Mouse (Mus musculus) midbrain, embryonic 15.5 days (tissue): Measurements from ENCODE around the gene Mtch2. TPM values are rescaled to one million over a fixed set of nuclear protein-coding genes. Genes with fewer than 3 reads are reported as not detected.

ENCODE experiments used
- ATAC-seq: fragments of 200-750 bp; cut with Nextera tagmentation; replicated peaks from 2 replicates; pipeline ENCODE4 v1.8.0; 2017; ENCODE audit warnings: moderate TSS enrichment
- H3K27ac ChIP-seq: fragments of 300-500 bp; sonication (generic); 2 replicates; pipeline ENCODE4 v1.5.1; 2015; ENCODE audit warnings: mild to moderate bottlenecking, inconsistent platforms
- H3K27me3 ChIP-seq: fragments of 300-500 bp; sonication (generic); replicated peaks from 2 replicates; pipeline ENCODE4 v1.6.1; 2015; ENCODE audit warnings: inconsistent platforms
- H3K36me3 ChIP-seq: fragments of 300-500 bp; sonication (generic); replicated peaks from 2 replicates; pipeline ENCODE4 v1.6.1; 2015; ENCODE audit warnings: inconsistent platforms
- H3K4me1 ChIP-seq: fragments of 300-500 bp; sonication (generic); 2 replicates; pipeline ENCODE4 v1.6.1; 2015; ENCODE audit warnings: inconsistent platforms
- H3K4me2 ChIP-seq: fragments of 300-500 bp; sonication (generic); 2 replicates; pipeline ENCODE4 v1.6.1; 2015; ENCODE audit warnings: inconsistent platforms, mild to moderate bottlenecking, moderate library complexity
- H3K4me3 ChIP-seq: fragments of 300-500 bp; sonication (generic); 2 replicates; pipeline ENCODE4 v1.5.1; 2015; ENCODE audit warnings: mild to moderate bottlenecking, inconsistent platforms
- H3K9ac ChIP-seq: fragments of 300-500 bp; sonication (generic); 2 replicates; pipeline ENCODE4 v1.6.1; 2015; ENCODE audit warnings: mild to moderate bottlenecking, inconsistent platforms
- H3K9me3 ChIP-seq: fragments of 300-500 bp; sonication (generic); 2 replicates; pipeline ENCODE4 v1.6.1; 2016; ENCODE audit warnings: inconsistent platforms
- WGBS: fragments of 180-500 bp; shearing (Covaris S2); methylation state at CpG from one replicate; pipeline ENCODE4 v1.1.7; 2015; ENCODE audit warnings: mixed read lengths; 5-methylcytosine and 5-hydroxymethylcytosine counted together
- polyA plus RNA-seq: library from polyadenylated mRNA; unstranded; fragments of >200 nt; fragmentation: Nextera tagmentation; extraction: Ambion mirVana; gene quantifications from 2 replicates; pipeline ENCODE4 v1.2.1, GENCODE M21; 2015

The Mtch2 gene
- polyA plus RNA-seq, 1 experiment from 2014 or later = 242 TPM

DNA sequence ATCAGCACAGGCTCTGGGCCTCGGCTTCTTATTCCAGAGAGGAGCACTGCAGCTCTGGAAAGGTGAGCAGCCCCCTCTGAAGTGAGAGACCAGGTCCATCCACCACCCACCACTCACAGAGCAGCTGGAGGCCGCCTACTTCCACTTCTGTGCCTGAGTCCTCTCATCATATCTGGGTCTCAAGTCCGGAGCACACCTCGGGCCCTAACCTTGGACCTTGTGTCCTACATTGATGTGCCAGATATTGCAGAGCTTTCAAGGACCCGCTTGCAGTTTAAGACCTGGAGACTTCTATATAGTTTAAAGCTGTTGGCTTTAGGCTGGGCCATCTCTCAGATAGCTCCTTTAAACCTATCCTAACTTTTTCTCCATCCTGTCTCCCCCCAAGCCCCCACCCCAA lies 13.5 kb upstream of the Mtch2 start:
- Histone ChIP-seq H3K4me2 (no peak overlapping the region), H3K4me1 (no peaks in the 10 kb centered on the region), H3K9ac (no peak overlapping the region), H3K27ac (no peak overlapping the region), H3K9me3 (no peaks in the 10 kb centered on the region), H3K4me3 (no peak overlapping the region), H3K27me3 (no peaks in the 10 kb centered on the region), H3K36me3 (no peaks in the 10 kb centered on the region)
- ATAC-seq = no peak
- 82% methylated on average over 5 of the region's 5 CpGs for WGBS

DNA sequence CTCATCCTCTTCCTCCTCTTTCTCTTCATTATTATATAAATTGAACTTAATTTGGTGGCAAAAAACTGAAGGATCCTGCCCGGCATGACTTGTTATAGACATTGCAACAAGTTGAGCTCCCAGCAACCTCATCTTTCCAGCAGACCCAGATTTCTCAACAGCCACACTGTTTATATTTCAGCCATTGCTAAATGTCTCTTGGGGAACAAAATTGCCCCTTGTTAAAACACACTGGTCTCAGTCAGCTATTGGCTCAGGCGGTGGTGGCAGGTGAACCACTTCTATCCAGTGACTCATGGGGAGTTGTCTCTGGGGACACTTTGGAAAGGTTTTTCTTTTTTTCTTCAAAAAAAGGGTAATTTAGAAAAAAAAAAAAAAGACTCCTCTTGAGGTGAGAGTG lies 8.3 kb upstream of the Mtch2 start:
- no peaks in the 10 kb centered on the region for H3K36me3 ChIP-seq
- 84% methylated on average over 2 of the region's 2 CpGs for WGBS
- no peak for ATAC-seq
- no peak overlapping the region for H3K27ac ChIP-seq
- no peak overlapping the region for H3K9ac ChIP-seq
- H3K4me1 ChIP-seq = no peaks in the 10 kb centered on the region
- no peak overlapping the region for H3K4me2 ChIP-seq
- no peaks in the 10 kb centered on the region for H3K27me3 ChIP-seq
- H3K4me3 ChIP-seq = no peak overlapping the region
- no peaks in the 10 kb centered on the region for H3K9me3 ChIP-seq

DNA sequence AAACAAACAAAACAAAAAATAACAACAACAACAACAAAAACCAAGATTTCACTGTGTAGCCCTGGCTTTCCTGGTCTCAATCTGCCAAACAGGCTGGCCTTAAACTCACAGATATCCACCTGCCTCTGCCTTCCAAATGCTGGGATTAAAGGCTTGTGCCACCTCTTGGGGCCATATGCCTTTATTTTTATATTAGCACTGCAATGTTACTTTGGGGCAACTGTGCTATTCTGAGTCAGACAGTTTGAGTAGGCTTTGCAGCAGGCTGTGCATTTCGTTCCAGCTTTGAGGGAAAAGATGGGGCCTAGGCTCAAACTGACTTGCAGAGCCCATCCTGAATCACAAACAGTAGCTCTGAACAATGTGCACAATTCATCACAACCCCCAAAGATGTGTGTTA lies 3.3 kb upstream of the Mtch2 start:
- Histone ChIP-seq H3K36me3 (no peaks in the 10 kb centered on the region), H3K9me3 (no peaks in the 10 kb centered on the region), H3K27me3 (0 out of 2 replicates have a peak, but pooled peaks cover 2% of the 10 kb centered on the region), H3K27ac (no peak overlapping the region), H3K4me1 (peaks cover 13% of the 10 kb centered on the region), H3K4me3 (no peak overlapping the region), H3K9ac (no peak overlapping the region), H3K4me2 (no peak overlapping the region)
- no peak for ATAC-seq
- 69% methylated on average over 1 of the region's 1 CpGs for WGBS

DNA sequence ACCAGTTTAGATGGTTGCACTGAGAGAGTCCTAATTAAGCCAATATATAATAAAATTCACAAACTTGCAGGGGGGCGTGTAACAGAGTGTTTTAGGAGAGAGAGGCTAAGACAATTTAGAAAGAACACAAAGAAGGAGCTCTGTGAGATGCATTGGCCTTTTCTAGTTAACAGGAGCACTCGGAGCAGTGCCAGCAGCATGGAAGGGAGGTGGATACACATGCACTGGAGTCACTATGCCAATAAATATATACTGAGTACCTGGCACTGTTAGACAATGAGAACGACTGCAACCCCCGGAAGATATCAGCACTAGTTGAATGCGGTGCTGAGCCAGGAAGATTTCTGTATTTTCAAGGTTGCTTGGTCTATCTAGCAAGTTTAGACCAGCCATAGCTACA lies 2.7 kb upstream of the Mtch2 start:
- Histone ChIP-seq H3K4me1 (peaks cover 19% of the 10 kb centered on the region), H3K4me2 (no peak overlapping the region), H3K9ac (no peak overlapping the region), H3K4me3 (no peak overlapping the region), H3K27ac (no peak overlapping the region), H3K27me3 (0 out of 2 replicates have a peak, but pooled peaks cover 2% of the 10 kb centered on the region), H3K9me3 (no peaks in the 10 kb centered on the region), H3K36me3 (no peaks in the 10 kb centered on the region)
- ATAC-seq = no peak
- WGBS = 77% methylated on average over 5 of the region's 5 CpGs

DNA sequence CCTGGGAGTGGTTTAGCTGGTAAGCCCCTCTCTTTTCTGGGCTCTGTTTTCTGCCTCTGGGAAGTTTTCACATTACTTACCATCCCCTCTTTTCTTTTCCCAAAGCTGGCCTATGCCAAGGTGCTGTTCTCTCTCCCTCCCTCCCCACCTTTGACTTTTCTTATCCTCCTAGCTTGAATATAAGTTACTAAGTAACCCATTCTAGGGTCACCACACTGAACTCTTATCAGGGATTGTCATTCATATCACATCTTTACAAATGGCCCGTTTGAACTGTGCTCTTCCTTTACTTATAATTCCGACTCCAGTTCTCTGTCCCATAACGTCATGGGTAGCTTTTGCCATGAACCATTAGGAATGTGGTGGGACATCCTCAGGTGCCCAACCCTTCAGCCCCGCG lies 1.7 kb upstream of the Mtch2 start:
- Histone ChIP-seq H3K4me1 (peaks cover 23% of the 10 kb centered on the region), H3K36me3 (no peaks in the 10 kb centered on the region), H3K27me3 (0 out of 2 replicates have a peak, but pooled peaks cover 2% of the 10 kb centered on the region), H3K27ac (no peak overlapping the region), H3K4me2 (no peak overlapping the region), H3K9ac (no peak overlapping the region), H3K9me3 (no peaks in the 10 kb centered on the region), H3K4me3 (no peak overlapping the region)
- ATAC-seq = no peak
- 88% methylated on average over 5 of the region's 5 CpGs for WGBS

DNA sequence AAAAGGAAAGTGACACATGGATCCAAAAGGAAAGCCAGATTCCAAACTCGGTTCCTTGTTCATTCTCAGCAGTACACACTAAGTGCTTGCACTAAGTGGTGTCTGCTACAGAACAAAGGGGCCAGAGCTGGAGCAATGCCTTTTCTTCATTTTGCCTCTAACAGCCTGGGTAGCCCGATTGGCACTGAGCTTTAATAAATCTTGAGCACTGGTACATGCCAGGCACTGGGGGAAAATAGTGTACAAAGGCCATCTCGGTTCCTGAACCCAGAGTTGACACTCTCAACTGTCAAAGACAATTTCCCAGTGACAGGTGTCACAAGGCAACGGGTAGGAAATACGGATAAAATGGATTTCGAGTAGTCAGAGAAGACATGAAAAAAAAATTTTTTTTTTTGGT lies 784 bp upstream of the Mtch2 start:
- H3K36me3 ChIP-seq = peaks cover 8% of the 10 kb centered on the region
- no peaks in the 10 kb centered on the region for H3K9me3 ChIP-seq
- H3K4me1 ChIP-seq = peaks cover 33% of the 10 kb centered on the region
- peak overlapping the region; percentile 55 for H3K9ac ChIP-seq
- WGBS = 45% methylated on average over 6 of the region's 6 CpGs
- H3K27ac ChIP-seq = peak overlapping the region; percentile 92
- peak; percentile 3; the same call in 1 of the 2 replicates for ATAC-seq
- peak overlapping the region; percentile 89 for H3K4me3 ChIP-seq
- peak overlapping the region; percentile 66 for H3K4me2 ChIP-seq
- H3K27me3 ChIP-seq = 0 out of 2 replicates have a peak, but pooled peaks cover 2% of the 10 kb centered on the region

DNA sequence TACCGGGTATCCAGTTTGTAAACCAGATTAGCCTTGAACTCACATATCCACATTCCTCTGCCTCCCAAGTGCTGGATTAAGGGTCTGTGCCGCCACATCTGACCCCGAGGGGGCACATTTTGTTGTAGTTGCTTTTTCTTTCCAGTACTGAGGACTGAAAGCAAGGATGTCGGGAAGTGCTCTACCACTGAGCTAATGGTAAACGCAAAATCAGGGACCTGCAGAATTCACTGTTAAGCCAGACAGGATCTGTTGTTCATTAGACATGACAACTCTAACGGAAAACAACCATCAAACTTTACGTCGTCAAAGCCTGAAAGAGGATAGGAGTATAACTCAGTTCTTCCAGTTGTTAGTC lies 379 bp upstream of the Mtch2 start:
- peak; percentile 76 for ATAC-seq
- H3K9ac ChIP-seq = peak overlapping the region; percentile 55
- 0 out of 2 replicates have a peak, but pooled peaks cover 2% of the 10 kb centered on the region for H3K27me3 ChIP-seq
- WGBS = under 1% methylated on average over 8 of the region's 8 CpGs
- H3K4me1 ChIP-seq = peaks cover 34% of the 10 kb centered on the region
- no peaks in the 10 kb centered on the region for H3K9me3 ChIP-seq
- H3K36me3 ChIP-seq = peaks cover 12% of the 10 kb centered on the region
- H3K27ac ChIP-seq = peak overlapping the region; percentile 92
- peak overlapping the region; percentile 89 for H3K4me3 ChIP-seq
- H3K4me2 ChIP-seq = peak overlapping the region; percentile 66

DNA sequence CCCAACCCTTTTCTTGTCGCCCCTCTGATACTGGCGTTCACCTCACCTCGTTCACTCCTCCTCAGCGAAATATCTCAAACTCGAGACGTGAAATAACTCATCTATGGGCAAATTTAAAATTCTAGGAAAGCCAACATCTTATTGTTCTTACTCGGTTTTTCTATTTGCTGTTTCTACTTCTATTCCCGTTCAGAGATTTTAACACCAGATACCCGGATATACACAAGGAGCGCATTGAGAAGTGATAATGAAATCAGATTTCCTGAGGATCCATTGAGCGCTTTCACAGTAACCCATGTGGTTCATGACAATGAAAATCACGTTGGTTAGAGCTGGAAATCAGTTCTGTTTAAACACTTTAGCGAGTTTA lies 711 bp downstream of the Mtch2 start:
- Histone ChIP-seq H3K9ac (peak overlapping the region; percentile 93), H3K4me2 (peak overlapping the region; percentile 66), H3K9me3 (no peaks in the 10 kb centered on the region), H3K4me3 (peak overlapping the region; percentile 89), H3K27me3 (0 out of 2 replicates have a peak, but pooled peaks cover 2% of the 10 kb centered on the region), H3K36me3 (peaks cover 21% of the 10 kb centered on the region), H3K27ac (peak overlapping the region; percentile 92), H3K4me1 (peaks cover 34% of the 10 kb centered on the region)
- ATAC-seq = 0 out of 2 replicates have a peak, but pooled peaks have one; percentile 22
- WGBS = under 1% methylated on average over 13 of the region's 13 CpGs

DNA sequence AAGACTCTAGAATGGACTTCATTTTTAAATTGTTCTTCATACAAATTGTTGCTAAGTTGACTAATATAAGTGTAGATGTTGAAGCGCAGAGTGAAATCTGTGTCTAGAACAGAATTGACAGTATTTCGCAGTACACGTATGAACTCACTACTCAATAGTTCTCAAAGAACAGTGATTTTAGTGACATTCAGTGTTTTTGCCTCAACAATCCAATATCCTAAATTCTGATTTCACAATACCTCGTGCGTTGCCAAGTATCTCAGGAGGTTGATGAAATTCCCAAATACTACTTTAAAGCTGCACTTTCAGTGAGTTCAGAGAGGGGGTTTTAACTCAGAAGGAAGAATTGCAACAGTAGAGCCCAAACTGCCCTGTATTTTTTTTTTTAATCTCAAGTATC lies 1.4 kb downstream of the Mtch2 start:
- H3K4me1 ChIP-seq = peaks cover 34% of the 10 kb centered on the region
- peak overlapping the region; percentile 92; the same call in 1 of the 2 replicates for H3K27ac ChIP-seq
- peaks cover 25% of the 10 kb centered on the region for H3K36me3 ChIP-seq
- peak overlapping the region; percentile 66 for H3K4me2 ChIP-seq
- 0 out of 2 replicates have a peak, but pooled peaks cover 2% of the 10 kb centered on the region for H3K27me3 ChIP-seq
- no peak for ATAC-seq
- H3K9ac ChIP-seq = peak overlapping the region; percentile 93
- no peaks in the 10 kb centered on the region for H3K9me3 ChIP-seq
- peak overlapping the region; percentile 89 for H3K4me3 ChIP-seq
- WGBS = 90% methylated on average over 5 of the region's 5 CpGs

DNA sequence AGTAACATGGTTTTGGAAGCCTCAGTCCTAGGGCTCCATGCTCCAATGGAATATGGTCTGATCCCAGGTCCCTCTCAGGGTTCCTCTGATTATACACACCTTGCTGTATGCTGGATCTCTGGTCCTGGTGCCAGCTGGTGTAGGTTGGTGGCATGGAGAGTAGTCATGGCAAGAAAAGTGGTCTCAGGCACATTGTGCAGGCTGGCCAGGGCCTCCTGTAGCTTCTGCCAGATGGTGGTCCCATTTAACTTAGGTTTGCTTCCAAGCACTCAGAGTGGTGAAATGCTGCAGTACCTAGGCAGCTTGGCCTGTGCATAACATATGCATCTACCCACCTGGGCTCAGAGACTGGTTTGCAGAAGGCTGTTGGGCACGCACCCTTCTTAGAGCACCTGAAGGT lies 3.4 kb downstream of the Mtch2 start:
- Histone ChIP-seq H3K27me3 (no peaks in the 10 kb centered on the region), H3K4me1 (peaks cover 34% of the 10 kb centered on the region), H3K27ac (no peak overlapping the region), H3K36me3 (peaks cover 35% of the 10 kb centered on the region), H3K9ac (no peak overlapping the region), H3K4me3 (no peak overlapping the region), H3K9me3 (no peaks in the 10 kb centered on the region), H3K4me2 (no peak overlapping the region)
- ATAC-seq = no peak
- 97% methylated on average over 1 of the region's 1 CpGs for whole genome bisulfite sequencing

DNA sequence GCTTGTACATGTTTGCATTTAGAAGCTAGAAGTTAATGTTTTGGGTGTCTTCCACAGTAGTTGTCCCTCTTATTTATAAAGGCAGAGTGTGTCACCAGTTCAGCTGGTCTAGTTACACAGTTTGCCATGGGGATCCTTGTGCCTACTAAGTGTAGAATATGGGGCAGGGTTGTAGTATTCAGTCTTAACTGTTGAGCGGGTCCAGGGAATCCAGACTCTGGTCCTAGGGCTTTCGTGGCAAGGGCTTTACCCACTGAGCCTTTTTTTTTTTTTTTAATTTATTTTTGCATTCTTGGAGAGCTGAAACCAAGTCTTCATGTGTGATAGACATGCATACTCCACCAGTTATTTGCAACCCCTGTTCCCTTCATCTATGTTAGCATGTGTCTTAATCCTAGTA lies 14.5 kb downstream of the Mtch2 start:
- Histone ChIP-seq H3K4me3 (no peak overlapping the region), H3K36me3 (peaks cover 43% of the 10 kb centered on the region), H3K27ac (no peak overlapping the region), H3K27me3 (no peaks in the 10 kb centered on the region), H3K9ac (no peak overlapping the region), H3K4me2 (no peak overlapping the region), H3K4me1 (no peaks in the 10 kb centered on the region), H3K9me3 (no peaks in the 10 kb centered on the region)
- WGBS = 96% methylated on average over 2 of the region's 2 CpGs
- ATAC-seq = no peak

DNA sequence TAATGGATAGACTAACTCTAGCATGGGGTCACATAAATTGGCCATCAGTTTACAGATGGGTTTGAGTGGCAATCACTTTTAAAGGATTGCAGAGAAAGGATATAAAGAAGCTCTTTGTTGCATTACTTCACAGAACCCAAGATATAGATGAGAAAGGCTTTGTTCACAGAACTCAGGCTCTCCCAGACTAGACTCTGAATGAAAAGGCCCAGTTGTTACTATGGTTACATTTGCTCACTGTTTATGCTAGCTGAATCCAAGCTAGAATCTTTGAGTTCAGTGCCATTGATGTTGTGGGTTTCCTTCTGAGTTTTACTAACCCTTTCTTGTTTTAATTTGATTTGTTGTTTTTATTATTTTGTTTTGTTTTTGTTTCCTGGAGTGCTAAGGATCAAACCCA lies 17.2 kb downstream of the Mtch2 start:
- peak; percentile 54; the same call in 1 of the 2 replicates for ATAC-seq
- 0 out of 2 replicates have a peak overlapping the region, but pooled peaks have one; percentile 20 for H3K27ac ChIP-seq
- no peak overlapping the region for H3K4me2 ChIP-seq

DNA sequence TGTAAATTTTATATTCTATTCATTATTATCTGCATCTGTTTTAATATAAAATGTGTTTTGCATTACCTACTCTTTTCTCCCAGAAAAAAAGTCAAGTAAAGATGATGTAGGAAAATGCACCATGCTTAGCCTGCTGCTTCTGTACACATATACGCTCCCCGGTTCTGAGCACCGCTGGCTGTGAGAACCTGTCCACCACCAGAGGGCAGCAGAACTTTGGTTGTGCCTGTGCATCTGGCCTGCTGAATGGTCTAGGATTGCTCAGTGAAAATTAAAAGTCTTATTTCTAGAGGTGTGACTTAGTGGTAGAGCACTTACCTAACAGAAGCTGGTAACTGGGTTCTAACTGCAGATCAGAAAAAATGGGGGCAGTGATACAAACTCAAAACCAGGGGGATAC lies 19.6 kb downstream of the Mtch2 start:
- H3K9ac ChIP-seq = no peak overlapping the region
- no peak overlapping the region for H3K27ac ChIP-seq
- peak; percentile 95 for ATAC-seq
- no peak overlapping the region for H3K4me3 ChIP-seq
- H3K36me3 ChIP-seq = peaks cover 22% of the 10 kb centered on the region
- H3K4me1 ChIP-seq = no peaks in the 10 kb centered on the region
- WGBS = 25% methylated on average over 3 of the region's 3 CpGs
- H3K9me3 ChIP-seq = no peaks in the 10 kb centered on the region
- H3K27me3 ChIP-seq = no peaks in the 10 kb centered on the region
- H3K4me2 ChIP-seq = no peak overlapping the region

More for the DNA sequence above, 17.2 kb downstream of the Mtch2 start:
- H3K9ac ChIP-seq = no peak overlapping the region
- H3K9me3 ChIP-seq = no peaks in the 10 kb centered on the region
- no peaks in the 10 kb centered on the region for H3K4me1 ChIP-seq
- H3K4me3 ChIP-seq = no peak overlapping the region
- peaks cover 40% of the 10 kb centered on the region for H3K36me3 ChIP-seq
- H3K27me3 ChIP-seq = no peaks in the 10 kb centered on the region
